ENCODE assay signal across 8 mouse cellular contexts in genomic region chr4:133012776-133013265, GRCm38 (mm10). TPM values are rescaled to one million over a fixed set of nuclear protein-coding genes. Genes with fewer than 3 reads are reported as not detected.
DNase-seq lines count a peak whose midpoint lies in the region; ATAC-seq lines count a peak whose summit lies in the region.

No protein-coding gene starts in this region.

- ATAC-seq in forebrain, embryonic 12.5 days (ENCODE audit: low FRiP score): no peak; the same call in 1 of the 2 replicates
- 0 out of 2 replicates have a peak, but pooled peaks have one; percentile 4 for ATAC-seq in hindbrain, embryonic 16.5 days
- no peak for ATAC-seq in liver, embryonic 15.5 days (ENCODE audit: insufficient read depth)
- no peak for ATAC-seq in stomach, embryonic 15.5 days (ENCODE audit: insufficient read depth, low FRiP score, low read depth)

- H3K4me3 ChIP-seq in forebrain, embryonic 12.5 days (replicated peaks): peak overlapping the region; percentile 95
- peak overlapping the region; percentile 89 for H3K4me3 ChIP-seq in hindbrain, embryonic 16.5 days (ENCODE audit: low read length)
- peak overlapping the region; percentile 68 for H3K4me3 ChIP-seq in liver, embryonic 15.5 days (replicated peaks)
- H3K4me3 ChIP-seq in stomach, embryonic 15.5 days (replicated peaks): peak overlapping the region; percentile 80

- peak overlapping the region; percentile 95 for H3K9ac ChIP-seq in forebrain, embryonic 12.5 days
- peak overlapping the region; percentile 98 for H3K9ac ChIP-seq in hindbrain, embryonic 16.5 days (ENCODE audit: low read depth, low read length)
- peak overlapping the region; percentile 67 for H3K9ac ChIP-seq in liver, embryonic 15.5 days
- H3K9ac ChIP-seq in stomach, embryonic 15.5 days: peak overlapping the region; percentile 90

- no peaks in the 10 kb centered on the region for H3K9me3 ChIP-seq in forebrain, embryonic 12.5 days
- no peaks in the 10 kb centered on the region for H3K9me3 ChIP-seq in hindbrain, embryonic 16.5 days (ENCODE audit: control insufficient read depth, low read length)
- no peaks in the 10 kb centered on the region for H3K9me3 ChIP-seq in liver, embryonic 15.5 days (replicated peaks)
- no peaks in the 10 kb centered on the region for H3K9me3 ChIP-seq in stomach, embryonic 15.5 days

- under 1% methylated on average over 14 of the region's 17 CpGs for WGBS in forebrain, embryonic 12.5 days
- WGBS in hindbrain, embryonic 16.5 days: 0% methylated on average over 17 of the region's 17 CpGs
- under 1% methylated on average over 16 of the region's 17 CpGs for WGBS in liver, embryonic 15.5 days (ENCODE audit: insufficient replicate concordance)
- WGBS in stomach, embryonic 15.5 days: under 1% methylated on average over 17 of the region's 17 CpGs

- H3K4me1 ChIP-seq in forebrain, embryonic 12.5 days: peaks cover 66% of the 10 kb centered on the region
- peaks cover 53% of the 10 kb centered on the region for H3K4me1 ChIP-seq in hindbrain, embryonic 16.5 days (ENCODE audit: control insufficient read depth, insufficient read depth, low read depth, low read length)
- H3K4me1 ChIP-seq in liver, embryonic 15.5 days (replicated peaks): peaks cover 75% of the 10 kb centered on the region
- H3K4me1 ChIP-seq in stomach, embryonic 15.5 days: peaks cover 59% of the 10 kb centered on the region

- H3K36me3 ChIP-seq in forebrain, embryonic 12.5 days (replicated peaks): no peaks in the 10 kb centered on the region; the same call in 1 of the 2 replicates
- no peaks in the 10 kb centered on the region for H3K36me3 ChIP-seq in hindbrain, embryonic 16.5 days (ENCODE audit: control insufficient read depth, insufficient read depth, low read length)
- H3K36me3 ChIP-seq in liver, embryonic 15.5 days (replicated peaks): no peaks in the 10 kb centered on the region
- H3K36me3 ChIP-seq in stomach, embryonic 15.5 days: no peaks in the 10 kb centered on the region

- DNase-seq in left cerebral cortex, postnatal 4 days: peak; percentile 50
- DNase-seq in left cerebral cortex, adult 9 months (ENCODE audit: low spot score in 2 of 2): no peak
- DNase-seq in T-cell, adult 2 months (ENCODE audit: low spot score): peak; percentile 26
- no peak for DNase-seq in frontal cortex, adult 2 months (ENCODE audit: extremely low spot score in 1 of 2, low spot score in 1 of 2)

- peak overlapping the region; percentile 95 for H3K27ac ChIP-seq in forebrain, embryonic 12.5 days
- peak overlapping the region; percentile 97 for H3K27ac ChIP-seq in hindbrain, embryonic 16.5 days (ENCODE audit: low read depth, low read length)
- no peak overlapping the region; the same call in none of the 2 replicates for H3K27ac ChIP-seq in liver, embryonic 15.5 days (replicated peaks)
- H3K27ac ChIP-seq in stomach, embryonic 15.5 days: peak overlapping the region; percentile 97

- H3K27me3 ChIP-seq in forebrain, embryonic 12.5 days: peaks cover 20% of the 10 kb centered on the region
- no peaks in the 10 kb centered on the region; the same call in 1 of the 2 replicates for H3K27me3 ChIP-seq in hindbrain, embryonic 16.5 days (replicated peaks; ENCODE audit: control insufficient read depth, insufficient read depth, low read length)
- H3K27me3 ChIP-seq in liver, embryonic 15.5 days: peaks cover 53% of the 10 kb centered on the region
- H3K27me3 ChIP-seq in stomach, embryonic 15.5 days (replicated peaks): peaks cover 7% of the 10 kb centered on the region; the same call in 1 of the 2 replicates

- H3K4me2 ChIP-seq in forebrain, embryonic 12.5 days: peak overlapping the region; percentile 86
- peak overlapping the region; percentile 97 for H3K4me2 ChIP-seq in hindbrain, embryonic 16.5 days (ENCODE audit: low read length)
- H3K4me2 ChIP-seq in liver, embryonic 15.5 days: peak overlapping the region; percentile 92
- H3K4me2 ChIP-seq in stomach, embryonic 15.5 days: peak overlapping the region; percentile 88

- intact Hi-C loops in left cerebral cortex, postnatal 4 days (cut with DNase I): loop anchor here (10.0 kb wide), 1 partner anchor 202 kb away; the partner anchor contains the start of genes Cd164l2 and Gpr3

RNA-seq across cellular contexts. Expression of gene Ahdc1, which starts 1.8 kb away (rescaled TPM):
- 100 to 1,000 TPM in 1 of 2 experiments, 10 to 100 TPM in 1; 94.1 to 102 TPM for total RNA-seq in left cerebral cortex, postnatal 4 days (2021)
- 7.2 and 8.1 TPM in 2 replicates for polyA plus RNA-seq in forebrain, embryonic 12.5 days (2016; fragmentation: Nextera tagmentation; extraction: Ambion mirVana)
- 10.4 and 11.6 TPM in 2 replicates for polyA plus RNA-seq in hindbrain, embryonic 16.5 days (2015; fragmentation: Nextera tagmentation; extraction: Ambion mirVana)
- polyA plus RNA-seq in liver, embryonic 15.5 days (2015; fragmentation: Nextera tagmentation; extraction: Ambion mirVana): 1.1 and 1.3 TPM in 2 replicates
- polyA plus RNA-seq in stomach, embryonic 15.5 days (2015; fragmentation: Nextera tagmentation; extraction: Ambion mirVana): 8.2 and 9.3 TPM in 2 replicates
- 28.5 and 28.6 TPM in 2 replicates for polyA plus RNA-seq in frontal cortex, adult 2 months (2012; rRNA removed)

RNA-seq across cellular contexts. Expression of gene Fgr, which starts 38.9 kb away (rescaled TPM):
- under 1 TPM; 0.42 to 0.44 TPM for total RNA-seq in left cerebral cortex, postnatal 4 days (2021)
- 0.12 and 0.20 TPM in 2 replicates for polyA plus RNA-seq in forebrain, embryonic 12.5 days (2016; fragmentation: Nextera tagmentation; extraction: Ambion mirVana)
- polyA plus RNA-seq in hindbrain, embryonic 16.5 days (2015; fragmentation: Nextera tagmentation; extraction: Ambion mirVana): 0.16 and 0.23 TPM in 2 replicates
- polyA plus RNA-seq in liver, embryonic 15.5 days (2015; fragmentation: Nextera tagmentation; extraction: Ambion mirVana): 2.7 and 2.8 TPM in 2 replicates
- polyA plus RNA-seq in stomach, embryonic 15.5 days (2015; fragmentation: Nextera tagmentation; extraction: Ambion mirVana): 1.6 TPM in 2 replicates
- 0.18 and 0.19 TPM in 2 replicates for polyA plus RNA-seq in frontal cortex, adult 2 months (2012; rRNA removed)

Comparison
In these comparisons a context has a peak if more than half of its experiments do, and no peak if none do; other contexts are left out.
1. DNase-seq: peak in left cerebral cortex, postnatal 4 days (single experiment) and T-cell, adult 2 months (single experiment); none in left cerebral cortex, adult 9 months (0 of 2) and frontal cortex, adult 2 months (0 of 2).
2. Peak in every context shown above with its lines, with median percentiles within 50 percentile points of each other: H3K4me2 ChIP-seq, H3K4me3 ChIP-seq and H3K9ac ChIP-seq.